Mouse (Mus musculus) CD4-positive, CD25-positive, alpha-beta regulatory T cell, adult 9 weeks (primary cell): ENCODE data around the gene Setd6. TPM values are rescaled to one million over a fixed set of nuclear protein-coding genes. Genes with fewer than 3 reads are reported as not detected.

Experiments used
- polyA plus RNA-seq: library from polyadenylated mRNA; unstranded; fragments of 100-300 nt; shearing (Covaris generic); gene quantifications from one replicate; pipeline ENCODE4 v1.2.1, GENCODE M21; 2017

Setd6 gene
- 6.3 TPM for polyA plus RNA-seq

GRCm38 (mm10) chr8:95715676-95716531, at the start of gene Setd6:
Gene Setd6 (plus strand): TSS chr8:95715881.

GRCm38 (mm10) chr8:95676631-95677030, 39.0 kb upstream of the Setd6 start, which contains the start of gene Ndrg4:
Gene Ndrg4 (plus strand): TSS chr8:95676980.

Other genes starting within 250 kb of the Setd6 start
- gene Csnk2a2, start 225.8 kb upstream of the Setd6 start, polyA plus RNA-seq, result 4.5 TPM
- not detected for gene Ccdc113, start 181.8 kb upstream of the Setd6 start, polyA plus RNA-seq
- gene Prss54, start 139.5 kb upstream of the Setd6 start, polyA plus RNA-seq, result not detected
- gene Gins3, start 82.4 kb upstream of the Setd6 start, polyA plus RNA-seq, result 14.4 TPM
- 1.8 TPM for gene Ndrg4, start 38.9 kb upstream of the Setd6 start, polyA plus RNA-seq
- gene Cnot1, start 91.6 kb downstream of the Setd6 start, polyA plus RNA-seq, result 164 TPM
- 213 TPM for gene Sap18b, start 109.5 kb downstream of the Setd6 start, polyA plus RNA-seq
- 19.6 TPM for gene Slc38a7, start 137.7 kb downstream of the Setd6 start, polyA plus RNA-seq
- 139 TPM for gene Got2, start 172.7 kb downstream of the Setd6 start, polyA plus RNA-seq